Mouse (Mus musculus): Measurements from ENCODE around the gene Timm8a1. TPM values are rescaled to one million over a fixed set of nuclear protein-coding genes. Genes with fewer than 3 reads are reported as not detected.

Gene Timm8a1
- total and polyA plus RNA-seq, 3 experiments: 6.5 to 206 (median 28.7) TPM

DNA sequence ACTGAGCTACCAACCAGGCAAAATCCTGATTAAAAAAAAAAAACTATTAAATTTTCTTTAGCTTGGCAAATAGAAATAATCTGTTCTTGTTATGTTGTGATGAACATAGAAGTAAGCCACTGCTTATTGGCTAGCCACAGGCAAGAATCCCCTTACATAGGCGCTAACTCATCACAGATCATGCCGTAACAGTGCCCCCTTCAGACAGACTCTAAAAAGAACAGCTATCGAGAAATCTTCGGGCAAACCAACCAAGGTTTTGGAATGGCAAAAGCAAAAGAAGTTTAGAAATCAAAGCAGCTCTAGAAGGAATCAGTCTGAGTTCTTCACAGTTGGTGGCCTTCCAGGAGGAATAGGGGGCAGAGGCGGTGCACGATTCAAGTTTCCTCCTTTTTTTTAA, 33.7 kb downstream of the Timm8a1 start:
- ATAC-seq (ENCODE audit: extremely low read depth, insufficient number of reproducible peaks, low FRiP score, poor library complexity, severe bottlenecking): no peak
- Histone ChIP-seq H3K36me3 (replicated peaks) (no peaks in the 10 kb centered on the region), H3K9me3 (replicated peaks) (no peaks in the 10 kb centered on the region), H3K27me3 (ENCODE audit: insufficient read depth, low read length) (0 out of 2 replicates have a peak, but pooled peaks cover 3% of the 10 kb centered on the region), H3K4me3 (ENCODE audit: low read depth, low read length) (no peak overlapping the region), H3K4me1 (ENCODE audit: insufficient read depth, low read depth, low read length) (no peaks in the 10 kb centered on the region)
- no peak for DNase-seq (ENCODE audit: low spot score)
- no peak for TF ChIP-seq CTCF (IDR thresholded peaks at IDR 0.05; ENCODE audit: low read depth, low read length)
- TF ChIP-seq GATA2 (IDR thresholded peaks at IDR 0.05; ENCODE audit: borderline replicate concordance, low read depth, low read length): no peak
- no peak for TF ChIP-seq TAL1 (conservative IDR thresholded peaks at IDR 0.05; ENCODE audit: low read depth, low read length)
- TF ChIP-seq POLR2AphosphoS5 (IDR thresholded peaks at IDR 0.05; ENCODE audit: insufficient replicate concordance, low read depth, low read length): no peak
- no peak for TF ChIP-seq GATA1 (IDR thresholded peaks at IDR 0.05; ENCODE audit: borderline replicate concordance, low read length)

DNA sequence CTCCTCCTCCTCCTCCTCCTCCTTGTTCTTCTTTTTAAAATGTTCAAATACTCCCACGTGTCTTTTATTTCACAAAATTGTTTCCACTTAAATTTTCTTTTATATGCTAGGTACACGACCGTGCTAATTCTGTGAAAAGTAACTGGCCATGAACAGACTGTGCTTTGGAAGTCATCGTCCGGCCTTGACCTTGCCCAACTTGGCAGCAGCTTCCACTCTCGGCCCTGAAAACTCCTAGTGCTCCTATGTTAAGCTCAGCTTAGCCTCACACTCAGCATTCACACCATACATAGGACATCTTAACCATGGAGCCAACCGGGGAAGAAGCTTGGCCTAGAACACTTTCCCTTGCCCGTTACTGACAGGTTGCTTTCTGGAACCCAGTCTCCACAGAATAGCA, 41.0 kb downstream of the Timm8a1 start:
- TF ChIP-seq POLR2AphosphoS5 (IDR thresholded peaks at IDR 0.05; ENCODE audit: insufficient replicate concordance, low read depth, low read length) (no peak), GATA1 (IDR thresholded peaks at IDR 0.05; ENCODE audit: borderline replicate concordance, low read length) (no peak), TAL1 (conservative IDR thresholded peaks at IDR 0.05; ENCODE audit: low read depth, low read length) (no peak), GATA2 (IDR thresholded peaks at IDR 0.05; ENCODE audit: borderline replicate concordance, low read depth, low read length) (no peak), CTCF (IDR thresholded peaks at IDR 0.05; ENCODE audit: low read depth, low read length) (no peak)
- Histone ChIP-seq H3K36me3 (replicated peaks) (no peaks in the 10 kb centered on the region), H3K4me1 (ENCODE audit: insufficient read depth, low read depth, low read length) (no peaks in the 10 kb centered on the region), H3K27me3 (ENCODE audit: insufficient read depth, low read length) (no peaks in the 10 kb centered on the region; the same call in 1 of the 2 replicates), H3K4me3 (ENCODE audit: low read depth, low read length) (no peak overlapping the region), H3K9me3 (replicated peaks) (no peaks in the 10 kb centered on the region)
- ATAC-seq (ENCODE audit: extremely low read depth, insufficient number of reproducible peaks, low FRiP score, poor library complexity, severe bottlenecking) (no peak), DNase-seq (ENCODE audit: low spot score) (no peak)

Other genes starting within 250 kb of the Timm8a1 start
- not detected in 2 replicates for gene Tmem35a, start 246.6 kb downstream of the Timm8a1 start, total RNA-seq (2014; fragmentation: Nextera tagmentation)
- 0.06 TPM in 1 of 2 replicates, not detected in the other for gene Tmem35a, start 246.6 kb downstream of the Timm8a1 start, total RNA-seq (2017)
- gene Tmem35a, start 246.6 kb downstream of the Timm8a1 start, polyA plus RNA-seq (2012): not detected in 2 replicates
- 37.9 and 45.8 TPM in 2 replicates for gene Cenpi, start 233.8 kb downstream of the Timm8a1 start, total RNA-seq (2014; fragmentation: Nextera tagmentation)
- gene Cenpi, start 233.8 kb downstream of the Timm8a1 start, total RNA-seq (2017): 42.6 and 44.7 TPM in 2 replicates
- 0.47 and 0.86 TPM in 2 replicates for gene Cenpi, start 233.8 kb downstream of the Timm8a1 start, polyA plus RNA-seq (2012)
- 0.44 and 0.98 TPM in 2 replicates for gene Drp2, start 137.3 kb downstream of the Timm8a1 start, total RNA-seq (2014; fragmentation: Nextera tagmentation)
- 0.22 and 0.29 TPM in 2 replicates for gene Drp2, start 137.3 kb downstream of the Timm8a1 start, total RNA-seq (2017)
- 0.03 and 0.04 TPM in 2 replicates for gene Drp2, start 137.3 kb downstream of the Timm8a1 start, polyA plus RNA-seq (2012)
- gene Taf7l, start 65.4 kb downstream of the Timm8a1 start, total RNA-seq (2014; fragmentation: Nextera tagmentation): not detected in 2 replicates
- gene Taf7l, start 65.4 kb downstream of the Timm8a1 start, total RNA-seq (2017): not detected in 2 replicates
- gene Taf7l, start 65.4 kb downstream of the Timm8a1 start, polyA plus RNA-seq (2012): not detected in 2 replicates
- gene Btk, start 41.7 kb upstream of the Timm8a1 start, total RNA-seq (2014; fragmentation: Nextera tagmentation): 46.2 and 48.8 TPM in 2 replicates
- 43.5 and 62.8 TPM in 2 replicates for gene Btk, start 41.7 kb upstream of the Timm8a1 start, total RNA-seq (2017)
- gene Btk, start 41.7 kb upstream of the Timm8a1 start, polyA plus RNA-seq (2012): 4.9 and 10.9 TPM in 2 replicates
- gene Rpl36a, start 43.8 kb upstream of the Timm8a1 start, total RNA-seq (2014; fragmentation: Nextera tagmentation): 580 and 621 TPM in 2 replicates
- gene Rpl36a, start 43.8 kb upstream of the Timm8a1 start, total RNA-seq (2017): 2,759 and 2,840 TPM in 2 replicates
- gene Rpl36a, start 43.8 kb upstream of the Timm8a1 start, polyA plus RNA-seq (2012): 125 and 151 TPM in 2 replicates
- gene Gla, start 59.3 kb upstream of the Timm8a1 start, total RNA-seq (2014; fragmentation: Nextera tagmentation): 10.7 and 11.7 TPM in 2 replicates
- gene Gla, start 59.3 kb upstream of the Timm8a1 start, total RNA-seq (2017): 12.8 and 16.0 TPM in 2 replicates
- gene Gla, start 59.3 kb upstream of the Timm8a1 start, polyA plus RNA-seq (2012): 0.24 and 0.34 TPM in 2 replicates
- 73.1 and 89.1 TPM in 2 replicates for gene Hnrnph2, start 59.3 kb upstream of the Timm8a1 start, total RNA-seq (2014; fragmentation: Nextera tagmentation)
- 180 and 195 TPM in 2 replicates for gene Hnrnph2, start 59.3 kb upstream of the Timm8a1 start, total RNA-seq (2017)
- gene Hnrnph2, start 59.3 kb upstream of the Timm8a1 start, polyA plus RNA-seq (2012): 13.1 and 21.1 TPM in 2 replicates
- gene Armcx4, start 144.7 kb upstream of the Timm8a1 start, total RNA-seq (2014; fragmentation: Nextera tagmentation): 1.6 and 1.7 TPM in 2 replicates
- gene Armcx4, start 144.7 kb upstream of the Timm8a1 start, total RNA-seq (2017): 0.35 and 0.44 TPM in 2 replicates
- 0.48 and 0.53 TPM in 2 replicates for gene Armcx4, start 144.7 kb upstream of the Timm8a1 start, polyA plus RNA-seq (2012)
- 21.6 and 25.4 TPM in 2 replicates for gene Armcx1, start 176.1 kb upstream of the Timm8a1 start, total RNA-seq (2014; fragmentation: Nextera tagmentation)
- gene Armcx1, start 176.1 kb upstream of the Timm8a1 start, total RNA-seq (2017): 55.5 and 56.3 TPM in 2 replicates
- 3.8 and 5.0 TPM in 2 replicates for gene Armcx1, start 176.1 kb upstream of the Timm8a1 start, polyA plus RNA-seq (2012)
- gene Armcx6, start 209.6 kb upstream of the Timm8a1 start, total RNA-seq (2014; fragmentation: Nextera tagmentation): 5.2 and 9.3 TPM in 2 replicates
- 9.4 and 10.4 TPM in 2 replicates for gene Armcx6, start 209.6 kb upstream of the Timm8a1 start, total RNA-seq (2017)
- gene Armcx6, start 209.6 kb upstream of the Timm8a1 start, polyA plus RNA-seq (2012): 2.3 and 2.8 TPM in 2 replicates
- 31.1 and 36.3 TPM in 2 replicates for gene Armcx3, start 214.7 kb upstream of the Timm8a1 start, total RNA-seq (2014; fragmentation: Nextera tagmentation)
- 30.4 and 31.2 TPM in 2 replicates for gene Armcx3, start 214.7 kb upstream of the Timm8a1 start, total RNA-seq (2017)
- gene Armcx3, start 214.7 kb upstream of the Timm8a1 start, polyA plus RNA-seq (2012): 1.2 and 2.4 TPM in 2 replicates

Measured in G1E (cell line).